Mouse (Mus musculus) neural tube, embryonic 11.5 days (tissue): ENCODE data around the gene Erp27. TPM values are rescaled to one million over a fixed set of nuclear protein-coding genes. Genes with fewer than 3 reads are reported as not detected.

Source experiments
- ATAC-seq: fragments of 200-750 bp; cut with Nextera tagmentation; 2 replicates; pipeline ENCODE4 v1.8.0; 2017; ENCODE audit warnings: moderate number of reproducible peaks, mild to moderate bottlenecking, moderate TSS enrichment, moderate library complexity; ENCODE audit not compliant: insufficient read depth, low FRiP score, low TSS enrichment
- DNase-seq: peaks from one replicate; pipeline ENCODE4 v3.0.0-alpha.2; 2015; ENCODE audit warnings: low spot score
- H3K27ac ChIP-seq: fragments of 300-500 bp; sonication (generic); 2 replicates; pipeline ENCODE4 v1.5.1; 2014; ENCODE audit warnings: low read depth, mild to moderate bottlenecking, low read length
- H3K27me3 ChIP-seq: fragments of 300-500 bp; sonication (generic); 2 replicates; pipeline ENCODE4 v1.6.1; 2014; ENCODE audit warnings: mild to moderate bottlenecking, low read length, mixed read lengths; ENCODE audit not compliant: control insufficient read depth, insufficient read depth
- H3K36me3 ChIP-seq: fragments of 300-500 bp; sonication (generic); 2 replicates; pipeline ENCODE4 v1.6.1; 2014; ENCODE audit warnings: mild to moderate bottlenecking, low read length, moderate library complexity, mixed read lengths; ENCODE audit not compliant: control insufficient read depth, insufficient read depth
- H3K4me1 ChIP-seq: fragments of 300-500 bp; sonication (generic); 2 replicates; pipeline ENCODE4 v1.6.1; 2014; ENCODE audit warnings: low read length, mixed read lengths; ENCODE audit not compliant: control insufficient read depth, insufficient read depth
- H3K4me2 ChIP-seq: fragments of 300-500 bp; sonication (generic); 2 replicates; pipeline ENCODE4 v1.6.1; 2014; ENCODE audit warnings: low read depth, mild to moderate bottlenecking, moderate library complexity
- H3K4me3 ChIP-seq: fragments of 300-500 bp; sonication (generic); 2 replicates; pipeline ENCODE4 v1.5.1; 2014; ENCODE audit warnings: low read depth, low read length
- H3K9ac ChIP-seq: fragments of 300-500 bp; sonication (generic); 2 replicates; pipeline ENCODE4 v1.6.1; 2014; ENCODE audit warnings: mild to moderate bottlenecking, low read length
- H3K9me3 ChIP-seq: fragments of 300-500 bp; sonication (generic); 2 replicates; pipeline ENCODE4 v1.6.1; 2016; ENCODE audit warnings: low read length; ENCODE audit not compliant: control insufficient read depth
- WGBS: fragments of 180-500 bp; shearing (Covaris S2); extraction: QIAGEN DNeasy Blood & Tissue Kit; methylation state at CpG from one replicate; pipeline ENCODE4 v1.1.7; 2014; 5-methylcytosine and 5-hydroxymethylcytosine counted together
- polyA plus RNA-seq: library from polyadenylated mRNA; unstranded; fragments of >200 nt; fragmentation: Nextera tagmentation; extraction: Ambion mirVana; gene quantifications from 2 replicates; pipeline ENCODE4 v1.2.1, GENCODE M21; 2014

Erp27 gene
- polyA plus RNA-seq, 1 experiment from 2014 or later, result 0.23 TPM

GRCm38 (mm10) chr6:136868921-136869320 is 53.1 kb downstream of the Erp27 start:
- H3K9me3 ChIP-seq, result no peaks in the 10 kb centered on the region
- H3K36me3 ChIP-seq, result no peaks in the 10 kb centered on the region
- H3K9ac ChIP-seq, result no peak overlapping the region
- H3K4me1 ChIP-seq, result no peaks in the 10 kb centered on the region
- ATAC-seq (no peak), DNase-seq (no peak)
- no peak overlapping the region for H3K27ac ChIP-seq
- no peak overlapping the region for H3K4me2 ChIP-seq
- WGBS, result 81% methylated on average over 5 of the region's 5 CpGs
- no peaks in the 10 kb centered on the region for H3K27me3 ChIP-seq
- no peak overlapping the region for H3K4me3 ChIP-seq

- no peak overlapping the region for H3K4me2 ChIP-seq
- no peaks in the 10 kb centered on the region for H3K27me3 ChIP-seq
- ATAC-seq, result no peak
- H3K27ac ChIP-seq, result no peak overlapping the region
- WGBS, result 74% methylated on average over 4 of the region's 4 CpGs
- no peaks in the 10 kb centered on the region for H3K9me3 ChIP-seq
- no peak overlapping the region for H3K4me3 ChIP-seq
- H3K36me3 ChIP-seq, result no peaks in the 10 kb centered on the region
- no peaks in the 10 kb centered on the region for H3K4me1 ChIP-seq
- no peak overlapping the region for H3K9ac ChIP-seq
- DNase-seq, result no peak
Measured at GRCm38 (mm10) chr6:136866150-136866549, 55.8 kb downstream of the Erp27 start.

- no peaks in the 10 kb centered on the region for H3K9me3 ChIP-seq
- DNase-seq (no peak), ATAC-seq (no peak)
- no peaks in the 10 kb centered on the region for H3K4me1 ChIP-seq
- H3K4me2 ChIP-seq, result no peak overlapping the region
- no peak overlapping the region for H3K4me3 ChIP-seq
- no peak overlapping the region for H3K9ac ChIP-seq
- H3K27me3 ChIP-seq, result no peaks in the 10 kb centered on the region
- WGBS, result 95% methylated on average over 5 of the region's 5 CpGs
- H3K27ac ChIP-seq, result no peak overlapping the region
- no peaks in the 10 kb centered on the region for H3K36me3 ChIP-seq
Measured at GRCm38 (mm10) chr6:136865360-136865759, 56.6 kb downstream of the Erp27 start.

- Histone ChIP-seq H3K36me3 (no peaks in the 10 kb centered on the region), H3K27ac (no peak overlapping the region), H3K4me3 (no peak overlapping the region), H3K9ac (no peak overlapping the region), H3K9me3 (no peaks in the 10 kb centered on the region), H3K4me2 (no peak overlapping the region), H3K4me1 (no peaks in the 10 kb centered on the region), H3K27me3 (no peaks in the 10 kb centered on the region)
- ATAC-seq (0 out of 2 replicates have a peak, but pooled peaks have one; percentile 20), DNase-seq (peak; percentile 28)
- 52% methylated on average over 9 of the region's 9 CpGs for whole genome bisulfite sequencing
Measured at GRCm38 (mm10) chr6:136861020-136861419, 61.0 kb downstream of the Erp27 start.

- DNase-seq, result no peak
- H3K4me2 ChIP-seq, result no peak overlapping the region
- H3K9ac ChIP-seq, result no peak overlapping the region
- no peaks in the 10 kb centered on the region for H3K9me3 ChIP-seq
- WGBS, result 80% methylated on average over 8 of the region's 8 CpGs
- no peak for ATAC-seq
- H3K4me1 ChIP-seq, result no peaks in the 10 kb centered on the region
- H3K36me3 ChIP-seq, result no peaks in the 10 kb centered on the region
- H3K27ac ChIP-seq, result no peak overlapping the region
- no peak overlapping the region for H3K4me3 ChIP-seq
- H3K27me3 ChIP-seq, result no peaks in the 10 kb centered on the region
Measured at GRCm38 (mm10) chr6:136858420-136858819, 63.6 kb downstream of the Erp27 start.

- H3K27ac ChIP-seq, result 0 out of 2 replicates have a peak overlapping the region, but pooled peaks have one; percentile 3
- H3K4me1 ChIP-seq, result no peaks in the 10 kb centered on the region
- H3K9me3 ChIP-seq, result no peaks in the 10 kb centered on the region
- no peaks in the 10 kb centered on the region for H3K36me3 ChIP-seq
- no peak overlapping the region for H3K4me2 ChIP-seq
- no peak overlapping the region for H3K4me3 ChIP-seq
- DNase-seq (no peak), ATAC-seq (no peak)
- H3K9ac ChIP-seq, result no peak overlapping the region
- 58% methylated on average over 11 of the region's 11 CpGs for WGBS
- no peaks in the 10 kb centered on the region for H3K27me3 ChIP-seq
Measured at GRCm38 (mm10) chr6:136857873-136858260, 64.1 kb downstream of the Erp27 start.

Other genes with a start within 250 kb of the Erp27 start
- 0.30 and 0.40 TPM in 2 replicates for gene Gucy2c, start 140.4 kb downstream of the Erp27 start, polyA plus RNA-seq
- gene Hist4h4, start 117.8 kb downstream of the Erp27 start, polyA plus RNA-seq, result 0.61 and 1.0 TPM in 2 replicates
- 81.5 and 88.1 TPM in 2 replicates for gene H2afj, start 113.9 kb downstream of the Erp27 start, polyA plus RNA-seq
- gene BC049715, start 94.6 kb downstream of the Erp27 start, polyA plus RNA-seq, result 0.94 and 1.3 TPM in 2 replicates
- gene Wbp11, start 93.9 kb downstream of the Erp27 start, polyA plus RNA-seq, result 150 and 154 TPM in 2 replicates
- 0.50 and 1.0 TPM in 2 replicates for gene Smco3, start 86.7 kb downstream of the Erp27 start, polyA plus RNA-seq
- 1.0 and 1.6 TPM in 2 replicates for gene Art4, start 64.4 kb downstream of the Erp27 start, polyA plus RNA-seq
- 8.3 and 10.3 TPM in 2 replicates for gene Mgp, start 46.4 kb downstream of the Erp27 start, polyA plus RNA-seq
- gene Pde6h, start 1.7 kb upstream of the Erp27 start, polyA plus RNA-seq, result not detected in 2 replicates
- gene Arhgdib, start 19.7 kb upstream of the Erp27 start, polyA plus RNA-seq, result 27.2 and 29.7 TPM in 2 replicates
- 0.88 and 1.3 TPM in 2 replicates for gene Rerg, start 248.3 kb upstream of the Erp27 start, polyA plus RNA-seq